Mouse (Mus musculus) neutrophil, adult 65 days (primary cell): Measurements from ENCODE around the gene Slc25a31. TPM values are rescaled to one million over a fixed set of nuclear protein-coding genes. Genes with fewer than 3 reads are reported as not detected.

Experiments
- total RNA-seq: library from RNA; stranded (reverse); gene quantifications from 2 replicates; pipeline ENCODE4 v1.2.4, GENCODE M21; 2023

Slc25a31 gene
- total RNA-seq = not detected in 2 replicates

GRCm38 (mm10) chr3:40708655-40709054 lies at the start of gene Slc25a31:
Slc25a31 (plus strand) TSS chr3:40708855.

GRCm38 (mm10) chr3:40744024-40744835 lies 35.6 kb downstream of the Slc25a31 start, which contains the start of gene Hspa4l:
Hspa4l (plus strand) TSS chr3:40744495.

Other genes starting within 250 kb of the Slc25a31 start
- 1.3 and 1.9 TPM in 2 replicates for gene Intu, start 177.6 kb upstream of the Slc25a31 start, total RNA-seq
- 41.5 and 51.0 TPM in 2 replicates for gene Hspa4l, start 35.6 kb downstream of the Slc25a31 start, total RNA-seq
- 32.2 and 35.8 TPM in 2 replicates for gene Plk4, start 91.2 kb downstream of the Slc25a31 start, total RNA-seq
- 8.5 and 9.4 TPM in 2 replicates for gene Mfsd8, start 138.0 kb downstream of the Slc25a31 start, total RNA-seq
- 5.6 and 7.8 TPM in 2 replicates for gene Abhd18, start 138.1 kb downstream of the Slc25a31 start, total RNA-seq
- not detected in 2 replicates for gene 1700034I23Rik, start 193.7 kb downstream of the Slc25a31 start, total RNA-seq
- 19.5 and 24.0 TPM in 2 replicates for gene Larp1b, start 241.0 kb downstream of the Slc25a31 start, total RNA-seq